Mouse (Mus musculus) thymus, postnatal 4 days (tissue): ENCODE results near the gene Ofd1.

Source experiments
- DNase-seq: peaks from one replicate; pipeline ENCODE4 v3.0.0; 2021

Gene Ofd1

GRCm38 (mm10) chrX:166440616-166441063 lies at the start of gene Ofd1:
Gene Ofd1, minus strand, starts transcription at chrX:166440704.
- peak; percentile 88 for DNase-seq

- peak; percentile 98 for DNase-seq
Observed at GRCm38 (mm10) chrX:166479365-166479983, 39.0 kb upstream of the Ofd1 start, which contains the start of gene Rab9. Gene Rab9, minus strand, starts transcription at chrX:166479867.

- no peak for DNase-seq
Observed at GRCm38 (mm10) chrX:166478631-166479364, 38.3 kb upstream of the Ofd1 start.

- DNase-seq = no peak
Observed at GRCm38 (mm10) chrX:166477393-166477792, 36.9 kb upstream of the Ofd1 start.

GRCm38 (mm10) chrX:166472612-166473011 lies 32.1 kb upstream of the Ofd1 start:
- no peak for DNase-seq

GRCm38 (mm10) chrX:166468321-166468720 lies 27.8 kb upstream of the Ofd1 start:
- DNase-seq = no peak

GRCm38 (mm10) chrX:166455525-166455924 lies 15.0 kb upstream of the Ofd1 start:
- DNase-seq = no peak

GRCm38 (mm10) chrX:166454331-166454730 lies 13.8 kb upstream of the Ofd1 start:
- DNase-seq = no peak

GRCm38 (mm10) chrX:166453532-166453931 lies 13.0 kb upstream of the Ofd1 start:
- no peak for DNase-seq

GRCm38 (mm10) chrX:166444552-166444951 lies 4.0 kb upstream of the Ofd1 start:
- DNase-seq = no peak

- no peak for DNase-seq
Observed at GRCm38 (mm10) chrX:166440036-166440615, 378 bp downstream of the Ofd1 start, which contains the start of gene Trappc2. Gene Trappc2, plus strand, starts transcription at chrX:166440574.

- DNase-seq = no peak
Observed at GRCm38 (mm10) chrX:166434812-166435211, 5.7 kb downstream of the Ofd1 start.

GRCm38 (mm10) chrX:166416196-166416595 lies 24.3 kb downstream of the Ofd1 start:
- peak; percentile 45 for DNase-seq

GRCm38 (mm10) chrX:166407865-166408264 lies 32.6 kb downstream of the Ofd1 start:
- no peak for DNase-seq

GRCm38 (mm10) chrX:166393753-166394152 lies 46.8 kb downstream of the Ofd1 start:
- DNase-seq = peak; percentile 29

- no peak for DNase-seq
Observed at GRCm38 (mm10) chrX:166386656-166387055, 53.8 kb downstream of the Ofd1 start.

GRCm38 (mm10) chrX:166384935-166385334 lies 55.6 kb downstream of the Ofd1 start:
- no peak for DNase-seq

GRCm38 (mm10) chrX:166383606-166384005 lies 56.9 kb downstream of the Ofd1 start:
- DNase-seq = no peak

GRCm38 (mm10) chrX:166378652-166379051 lies 61.9 kb downstream of the Ofd1 start:
- DNase-seq = no peak

- no peak for DNase-seq
Observed at GRCm38 (mm10) chrX:166376681-166377328, 63.7 kb downstream of the Ofd1 start.

- no peak for DNase-seq
Observed at GRCm38 (mm10) chrX:166365458-166366213, 74.9 kb downstream of the Ofd1 start.

- no peak for DNase-seq
Observed at GRCm38 (mm10) chrX:166360455-166360854, 80.0 kb downstream of the Ofd1 start.
